Mouse (Mus musculus): Measurements from ENCODE around the gene Olfr1163. TPM values are rescaled to one million over a fixed set of nuclear protein-coding genes. Genes with fewer than 3 reads are reported as not detected.
"Not testable (repeated sequence)": the region's sequence is repeated elsewhere in the genome, so short reads cannot be mapped to it uniquely, and the experiment has no call there.

Olfr1163 gene
- polyA plus RNA-seq (2014; fragmentation: Nextera tagmentation; extraction: Ambion mirVana), result not detected in 2 replicates

- H3K9ac ChIP-seq (ENCODE audit: low read length), result no peak within 1 kb of the TSS
- no peaks in the 10 kb centered on the region for H3K27me3 ChIP-seq (ENCODE audit: control insufficient read depth, insufficient read depth, low read length)
- DNase-seq (ENCODE audit: low spot score, missing footprints), result no peak
- H3K4me3 ChIP-seq (ENCODE audit: low read depth, low read length), result no peak within 1 kb of the TSS
- H3K4me2 ChIP-seq, result no peak within 1 kb of the TSS
- no peaks in the 10 kb centered on the region for H3K4me1 ChIP-seq (ENCODE audit: control insufficient read depth, insufficient read depth, low read length)
- no peak within 1 kb of the TSS for H3K27ac ChIP-seq (ENCODE audit: low read depth, low read length)
- ATAC-seq (ENCODE audit: low FRiP score), result no peak
- no peaks in the 10 kb centered on the region for H3K9me3 ChIP-seq (ENCODE audit: control insufficient read depth, low read length)
- H3K36me3 ChIP-seq (ENCODE audit: control insufficient read depth, insufficient read depth, low read length), result no peaks in the 10 kb centered on the region
Measured at GRCm38 (mm10) chr2:88071730-88072129, at the start of gene Olfr1163. Gene Olfr1163, minus strand, starts transcription at chr2:88071830.

- ATAC-seq (ENCODE audit: low FRiP score) (no peak), DNase-seq (ENCODE audit: low spot score, missing footprints) (no peak)
- no peak within 1 kb of the TSS for H3K9ac ChIP-seq (ENCODE audit: low read length)
- WGBS, result 82% methylated on average over 4 of the region's 4 CpGs
- H3K27ac ChIP-seq (ENCODE audit: low read depth, low read length), result no peak within 1 kb of the TSS
- H3K4me1 ChIP-seq (ENCODE audit: control insufficient read depth, insufficient read depth, low read length), result no peaks in the 10 kb centered on the region
- no peaks in the 10 kb centered on the region for H3K36me3 ChIP-seq (ENCODE audit: control insufficient read depth, insufficient read depth, low read length)
- H3K27me3 ChIP-seq (ENCODE audit: control insufficient read depth, insufficient read depth, low read length), result no peaks in the 10 kb centered on the region
- no peak within 1 kb of the TSS for H3K4me2 ChIP-seq
- H3K9me3 ChIP-seq (ENCODE audit: control insufficient read depth, low read length), result no peaks in the 10 kb centered on the region
- H3K4me3 ChIP-seq (ENCODE audit: low read depth, low read length), result no peak within 1 kb of the TSS
Measured at GRCm38 (mm10) chr2:88093866-88094265, 22.2 kb upstream of the Olfr1163 start, which contains the start of gene Olfr1164. Gene Olfr1164, minus strand, starts transcription at chr2:88093966.

- Histone ChIP-seq H3K27ac (ENCODE audit: low read depth, low read length) (no peak overlapping the region), H3K9ac (ENCODE audit: low read length) (no peak overlapping the region), H3K4me2 (no peak overlapping the region), H3K9me3 (ENCODE audit: control insufficient read depth, low read length) (no peaks in the 10 kb centered on the region), H3K4me3 (ENCODE audit: low read depth, low read length) (no peak overlapping the region), H3K4me1 (ENCODE audit: control insufficient read depth, insufficient read depth, low read length) (no peaks in the 10 kb centered on the region), H3K27me3 (ENCODE audit: control insufficient read depth, insufficient read depth, low read length) (no peaks in the 10 kb centered on the region), H3K36me3 (ENCODE audit: control insufficient read depth, insufficient read depth, low read length) (no peaks in the 10 kb centered on the region)
- 89% methylated on average over 2 of the region's 2 CpGs for WGBS
- ATAC-seq (ENCODE audit: low FRiP score), result no peak
- no peak for DNase-seq (ENCODE audit: low spot score, missing footprints)
Measured at GRCm38 (mm10) chr2:88063587-88063986, 8.0 kb downstream of the Olfr1163 start.

- WGBS, result 77% methylated on average over 1 of the region's 1 CpGs
- no peak for ATAC-seq (ENCODE audit: low FRiP score)
- H3K4me2 ChIP-seq, result no peak within 1 kb of the TSS
Measured at GRCm38 (mm10) chr2:88051029-88051428, 20.6 kb downstream of the Olfr1163 start, which contains the start of gene Olfr1162. Gene Olfr1162, minus strand, starts transcription at chr2:88051129.

GRCm38 (mm10) chr2:88037599-88037998 lies 34.0 kb downstream of the Olfr1163 start, which contains the start of gene Olfr73:
Gene Olfr73, minus strand, starts transcription at chr2:88037699.
- Histone ChIP-seq H3K4me3 (ENCODE audit: low read depth, low read length) (no peak within 1 kb of the TSS), H3K4me1 (ENCODE audit: control insufficient read depth, insufficient read depth, low read length) (no peaks in the 10 kb centered on the region), H3K4me2 (no peak within 1 kb of the TSS), H3K36me3 (ENCODE audit: control insufficient read depth, insufficient read depth, low read length) (no peaks in the 10 kb centered on the region), H3K9me3 (ENCODE audit: control insufficient read depth, low read length) (no peaks in the 10 kb centered on the region), H3K27me3 (ENCODE audit: control insufficient read depth, insufficient read depth, low read length) (no peaks in the 10 kb centered on the region), H3K9ac (ENCODE audit: low read length) (no peak within 1 kb of the TSS), H3K27ac (ENCODE audit: low read depth, low read length) (no peak within 1 kb of the TSS)
- DNase-seq (ENCODE audit: low spot score, missing footprints), result no peak
- ATAC-seq (ENCODE audit: low FRiP score), result no peak

More at GRCm38 (mm10) chr2:88051029-88051428, 20.6 kb downstream of the Olfr1163 start, which contains the start of gene Olfr1162:
- H3K9ac ChIP-seq (ENCODE audit: low read length), result no peak within 1 kb of the TSS
- no peaks in the 10 kb centered on the region for H3K4me1 ChIP-seq (ENCODE audit: control insufficient read depth, insufficient read depth, low read length)
- H3K4me3 ChIP-seq (ENCODE audit: low read depth, low read length), result no peak within 1 kb of the TSS
- DNase-seq (ENCODE audit: low spot score, missing footprints), result no peak
- no peaks in the 10 kb centered on the region for H3K36me3 ChIP-seq (ENCODE audit: control insufficient read depth, insufficient read depth, low read length)
- H3K9me3 ChIP-seq (ENCODE audit: control insufficient read depth, low read length), result no peaks in the 10 kb centered on the region
- H3K27me3 ChIP-seq (ENCODE audit: control insufficient read depth, insufficient read depth, low read length), result no peaks in the 10 kb centered on the region
- H3K27ac ChIP-seq (ENCODE audit: low read depth, low read length), result no peak within 1 kb of the TSS

DNA sequence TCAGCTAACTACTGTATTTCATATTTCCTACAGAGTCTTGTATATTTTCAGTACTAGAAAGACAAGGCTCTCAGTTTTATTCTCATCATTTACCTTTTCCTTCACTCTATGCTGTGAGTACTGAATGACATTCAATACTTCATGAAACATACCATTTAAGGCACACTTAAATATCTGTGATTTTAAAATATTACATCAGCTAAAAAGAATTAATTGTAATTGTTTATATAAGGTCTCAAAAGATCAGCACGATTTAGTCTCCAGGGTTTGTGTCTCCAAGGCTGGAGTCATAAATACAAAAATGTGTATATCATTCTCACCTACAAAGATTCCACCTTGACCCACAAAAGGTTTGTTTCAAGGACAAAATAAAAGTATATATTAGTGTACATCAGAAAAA lies 49.2 kb downstream of the Olfr1163 start, which contains the start of gene Olfr1161:
Olfr1161 (plus strand) TSS at position 301 of the 400 bp plus-strand sequence.
- H3K4me3 ChIP-seq (ENCODE audit: low read depth, low read length); ATAC-seq (ENCODE audit: low FRiP score); DNase-seq (ENCODE audit: low spot score, missing footprints): not testable (repeated sequence)

More for the DNA sequence above, 49.2 kb downstream of the Olfr1163 start, which contains the start of gene Olfr1161:
- H3K27me3 ChIP-seq (ENCODE audit: control insufficient read depth, insufficient read depth, low read length); H3K9ac ChIP-seq (ENCODE audit: low read length); H3K36me3 ChIP-seq (ENCODE audit: control insufficient read depth, insufficient read depth, low read length); H3K27ac ChIP-seq (ENCODE audit: low read depth, low read length); H3K4me1 ChIP-seq (ENCODE audit: control insufficient read depth, insufficient read depth, low read length); H3K9me3 ChIP-seq (ENCODE audit: control insufficient read depth, low read length); H3K4me2 ChIP-seq: not testable (repeated sequence)
- WGBS, result 80% methylated on average over 1 of the region's 1 CpGs

Other genes with a start within 250 kb of the Olfr1163 start
- not detected in 2 replicates for gene Olfr1148, start 241.3 kb downstream of the Olfr1163 start, polyA plus RNA-seq (2014; fragmentation: Nextera tagmentation; extraction: Ambion mirVana)
- gene Olfr1150-ps1, start 227.8 kb downstream of the Olfr1163 start, polyA plus RNA-seq (2014; fragmentation: Nextera tagmentation; extraction: Ambion mirVana), result not detected in 2 replicates
- gene Olfr1151, start 216.0 kb downstream of the Olfr1163 start, polyA plus RNA-seq (2014; fragmentation: Nextera tagmentation; extraction: Ambion mirVana), result not detected in 2 replicates
- gene Olfr1152, start 205.3 kb downstream of the Olfr1163 start, polyA plus RNA-seq (2014; fragmentation: Nextera tagmentation; extraction: Ambion mirVana), result 0.01 TPM in 1 of 2 replicates, not detected in the other
- not detected in 2 replicates for gene Olfr1153, start 176.9 kb downstream of the Olfr1163 start, polyA plus RNA-seq (2014; fragmentation: Nextera tagmentation; extraction: Ambion mirVana)
- not detected in 2 replicates for gene Olfr1154, start 166.7 kb downstream of the Olfr1163 start, polyA plus RNA-seq (2014; fragmentation: Nextera tagmentation; extraction: Ambion mirVana)
- gene Olfr1155, start 126.7 kb downstream of the Olfr1163 start, polyA plus RNA-seq (2014; fragmentation: Nextera tagmentation; extraction: Ambion mirVana), result not detected in 2 replicates
- not detected in 2 replicates for gene Olfr1156, start 118.7 kb downstream of the Olfr1163 start, polyA plus RNA-seq (2014; fragmentation: Nextera tagmentation; extraction: Ambion mirVana)
- gene Olfr1157, start 103.5 kb downstream of the Olfr1163 start, polyA plus RNA-seq (2014; fragmentation: Nextera tagmentation; extraction: Ambion mirVana), result not detected in 2 replicates
- not detected in 2 replicates for gene Olfr74, start 97.2 kb downstream of the Olfr1163 start, polyA plus RNA-seq (2014; fragmentation: Nextera tagmentation; extraction: Ambion mirVana)
- not detected in 2 replicates for gene Olfr1158, start 81.7 kb downstream of the Olfr1163 start, polyA plus RNA-seq (2014; fragmentation: Nextera tagmentation; extraction: Ambion mirVana)
- gene Olfr1160, start 63.6 kb downstream of the Olfr1163 start, polyA plus RNA-seq (2014; fragmentation: Nextera tagmentation; extraction: Ambion mirVana), result not detected in 2 replicates
- not detected in 2 replicates for gene Olfr1161, start 49.1 kb downstream of the Olfr1163 start, polyA plus RNA-seq (2014; fragmentation: Nextera tagmentation; extraction: Ambion mirVana)
- not detected in 2 replicates for gene Olfr73, start 34.1 kb downstream of the Olfr1163 start, polyA plus RNA-seq (2014; fragmentation: Nextera tagmentation; extraction: Ambion mirVana)
- not detected in 2 replicates for gene Olfr1162, start 20.7 kb downstream of the Olfr1163 start, polyA plus RNA-seq (2014; fragmentation: Nextera tagmentation; extraction: Ambion mirVana)
- gene Olfr1164, start 22.1 kb upstream of the Olfr1163 start, polyA plus RNA-seq (2014; fragmentation: Nextera tagmentation; extraction: Ambion mirVana), result not detected in 2 replicates
- not detected in 2 replicates for gene Olfr1166, start 56.4 kb upstream of the Olfr1163 start, polyA plus RNA-seq (2014; fragmentation: Nextera tagmentation; extraction: Ambion mirVana)
- not detected in 2 replicates for gene Olfr1167, start 83.4 kb upstream of the Olfr1163 start, polyA plus RNA-seq (2014; fragmentation: Nextera tagmentation; extraction: Ambion mirVana)
- gene Olfr1168, start 110.0 kb upstream of the Olfr1163 start, polyA plus RNA-seq (2014; fragmentation: Nextera tagmentation; extraction: Ambion mirVana), result not detected in 2 replicates
- not detected in 2 replicates for gene Olfr1170, start 156.5 kb upstream of the Olfr1163 start, polyA plus RNA-seq (2014; fragmentation: Nextera tagmentation; extraction: Ambion mirVana)
- not detected in 2 replicates for gene Olfr1173, start 208.0 kb upstream of the Olfr1163 start, polyA plus RNA-seq (2014; fragmentation: Nextera tagmentation; extraction: Ambion mirVana)
- gene Olfr1174-ps, start 243.3 kb upstream of the Olfr1163 start, polyA plus RNA-seq (2014; fragmentation: Nextera tagmentation; extraction: Ambion mirVana), result not detected in 2 replicates